Mouse (Mus musculus) cerebellum, adult 18-20 months (tissue): ENCODE measurements around the gene Aym1.
A peak's percentile ranks its signal among the peaks of the same experiment; 100 is the strongest.
"Not testable (repeated sequence)": the region's sequence is repeated elsewhere in the genome, so short reads cannot be mapped to it uniquely, and the experiment has no call there.

ENCODE experiments used
- DNase-seq, 2 experiments: peaks; one replicate each; pipeline ENCODE4 v3.0.0; 2021

The Aym1 gene

GRCm38 (mm10) chr5:113357186-113357585 lies at the start of gene Aym1:
Gene Aym1 (plus strand): TSS chr5:113357294.
- DNase-seq: no peak

- peak; percentile 45 to 58 for DNase-seq
Observed at GRCm38 (mm10) chr5:113309491-113310376, 47.4 kb upstream of the Aym1 start.

- peak; percentile 93 to 95 for DNase-seq
Observed at GRCm38 (mm10) chr5:113310377-113311003, 46.6 kb upstream of the Aym1 start, which contains the start of gene Sgsm1. Gene Sgsm1 (minus strand): TSS chr5:113310786.

- peak; percentile 91 to 95 for DNase-seq
Observed at GRCm38 (mm10) chr5:113313998-113314397, 43.1 kb upstream of the Aym1 start.

DNA sequence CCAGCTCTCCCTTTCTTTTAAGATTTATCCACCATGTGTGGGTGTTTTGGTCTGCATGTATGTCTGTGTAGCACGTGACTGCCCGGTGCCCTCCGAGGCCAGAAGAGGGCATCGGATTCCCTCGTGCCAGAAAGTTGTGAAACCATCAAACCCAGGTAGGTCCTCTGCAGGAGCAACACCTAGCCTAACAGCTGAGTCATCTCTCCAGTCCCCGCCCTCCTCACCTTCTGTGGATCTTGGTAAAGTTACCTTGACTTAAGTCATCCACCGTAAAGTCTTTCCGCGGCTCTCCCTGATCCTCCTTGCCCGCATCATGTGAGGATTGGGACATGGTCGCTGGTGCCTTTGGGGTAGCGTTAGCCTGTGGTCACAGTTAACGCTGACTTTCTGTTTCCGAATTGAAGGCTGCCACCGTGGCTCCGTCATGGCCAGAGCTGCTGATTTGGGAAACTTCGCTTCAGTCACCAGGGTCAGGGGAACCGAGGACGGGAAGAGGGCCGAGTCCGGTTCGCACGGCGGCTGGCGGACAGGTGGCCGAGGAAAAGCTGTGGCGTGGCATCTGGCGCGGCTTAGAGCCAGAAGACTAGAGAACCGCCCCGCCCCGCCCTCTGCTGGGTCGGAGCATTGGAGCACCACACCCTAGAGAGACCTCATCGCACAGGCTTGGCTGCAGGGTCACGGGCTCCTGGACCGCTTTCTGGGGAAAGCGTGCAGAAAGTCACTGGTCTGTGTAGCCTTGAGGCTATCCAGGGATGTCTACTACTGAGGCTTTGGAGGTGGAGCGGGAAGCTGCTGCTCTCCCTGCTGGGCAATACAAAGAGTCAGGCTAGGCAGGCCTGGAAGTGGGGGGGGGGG lies 33.1 kb upstream of the Aym1 start:
- DNase-seq: peak; percentile 43 to 53

DNA sequence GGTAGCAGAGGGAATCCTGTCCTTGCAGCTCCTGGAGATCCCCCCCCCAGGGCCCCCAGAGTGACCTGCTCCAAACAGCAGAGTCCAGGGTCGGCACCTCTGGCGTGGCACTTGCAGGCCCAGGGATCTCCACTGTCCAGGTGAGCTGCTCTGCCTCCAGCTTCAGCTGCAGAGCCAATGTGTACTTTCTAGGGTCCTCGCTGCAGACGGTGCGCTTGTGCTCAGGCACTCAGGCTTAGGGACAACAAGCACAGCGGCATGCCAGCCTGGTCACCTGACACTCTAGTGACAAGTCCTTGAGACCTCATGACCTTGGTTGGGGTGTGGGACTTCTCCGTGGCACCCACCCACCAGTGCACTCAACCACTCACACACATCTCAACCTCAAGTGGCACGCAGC lies 27.6 kb upstream of the Aym1 start:
- no peak for DNase-seq

DNA sequence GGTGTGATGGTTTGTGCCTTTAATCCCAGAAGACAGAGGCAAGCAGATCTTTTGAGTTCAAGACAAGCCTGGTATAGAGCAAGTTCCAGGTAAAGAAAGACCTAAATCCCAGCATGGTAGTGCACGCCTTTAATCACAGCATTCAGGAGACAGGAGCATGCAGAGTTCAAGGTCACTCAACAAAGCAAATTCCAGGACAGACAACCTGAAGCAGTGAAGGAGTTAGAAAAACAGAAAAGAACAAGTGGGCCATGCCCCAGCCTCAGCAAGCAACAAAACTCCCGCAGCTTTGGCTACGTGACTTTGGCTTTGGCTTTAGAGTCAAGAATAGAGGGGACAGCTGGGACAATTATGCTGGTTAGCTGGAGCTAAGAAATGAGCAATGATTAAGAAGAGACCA lies 26.9 kb upstream of the Aym1 start:
- no peak for DNase-seq

GRCm38 (mm10) chr5:113332239-113332638 lies 24.9 kb upstream of the Aym1 start:
- peak; percentile 32 to 43 for DNase-seq

DNA sequence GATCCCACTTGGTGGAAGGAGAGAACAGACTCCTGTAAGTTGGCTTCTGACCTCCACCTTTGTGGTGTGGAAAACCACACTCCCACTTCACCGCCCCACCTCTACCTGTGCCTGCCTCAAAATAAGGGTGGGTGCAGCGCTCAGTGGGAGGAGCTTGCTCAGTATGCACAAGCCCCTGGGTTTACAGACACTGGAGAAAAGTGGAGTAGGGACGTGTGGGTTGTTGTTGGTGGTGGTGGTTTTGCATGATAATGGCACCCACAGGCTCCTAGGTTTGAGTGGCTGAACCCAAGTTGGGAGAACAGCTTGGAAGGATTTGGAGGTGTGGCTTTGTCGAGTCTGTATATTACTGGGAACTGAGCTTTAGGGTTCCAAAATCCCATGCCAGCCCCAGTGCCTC lies 24.2 kb upstream of the Aym1 start:
- DNase-seq: no peak

- no peak for DNase-seq
Observed at GRCm38 (mm10) chr5:113334621-113335530, 22.2 kb upstream of the Aym1 start.

DNA sequence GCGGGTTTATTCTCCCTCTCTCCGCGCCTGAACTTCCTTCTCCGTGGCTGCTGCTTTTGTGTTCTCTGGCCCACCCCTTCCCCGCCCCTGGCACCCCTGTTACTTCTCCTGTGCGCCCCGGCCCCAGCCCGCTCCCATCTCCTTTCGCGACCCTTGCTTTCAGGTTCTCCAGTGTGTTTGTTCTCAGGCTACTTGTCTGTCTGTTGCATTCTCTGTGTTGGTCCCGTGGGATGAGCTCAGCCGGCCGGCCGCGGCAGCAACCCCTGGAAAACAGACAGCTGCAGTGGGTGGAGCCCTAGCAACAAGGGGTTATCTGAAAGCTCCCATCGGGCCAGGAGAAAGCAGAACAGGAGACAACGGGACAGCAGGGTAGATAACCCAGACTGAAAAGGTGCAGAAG lies 21.4 kb upstream of the Aym1 start:
- DNase-seq: no peak

DNA sequence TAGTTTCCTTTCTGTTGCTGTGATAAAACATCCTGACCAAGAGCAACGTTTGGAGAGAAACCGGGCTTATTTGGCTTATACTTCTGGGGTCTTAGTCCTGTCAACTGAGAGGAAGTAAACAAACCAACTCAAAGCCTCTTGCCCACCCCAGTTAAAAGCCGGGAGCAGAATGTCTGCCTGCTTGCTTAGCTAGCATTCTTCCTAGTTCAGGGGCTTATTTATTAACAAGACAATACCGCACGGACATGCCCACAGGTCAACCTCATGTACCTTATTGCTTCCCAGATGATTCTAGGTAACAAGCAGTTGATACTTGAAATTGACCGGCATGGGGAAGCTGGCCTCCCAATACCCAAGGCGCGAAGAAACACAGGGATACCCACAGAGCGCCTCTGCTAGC lies 20.8 kb upstream of the Aym1 start:
- DNase-seq: no peak

- DNase-seq: no peak
Observed at GRCm38 (mm10) chr5:113344635-113345386, 12.3 kb upstream of the Aym1 start.

DNA sequence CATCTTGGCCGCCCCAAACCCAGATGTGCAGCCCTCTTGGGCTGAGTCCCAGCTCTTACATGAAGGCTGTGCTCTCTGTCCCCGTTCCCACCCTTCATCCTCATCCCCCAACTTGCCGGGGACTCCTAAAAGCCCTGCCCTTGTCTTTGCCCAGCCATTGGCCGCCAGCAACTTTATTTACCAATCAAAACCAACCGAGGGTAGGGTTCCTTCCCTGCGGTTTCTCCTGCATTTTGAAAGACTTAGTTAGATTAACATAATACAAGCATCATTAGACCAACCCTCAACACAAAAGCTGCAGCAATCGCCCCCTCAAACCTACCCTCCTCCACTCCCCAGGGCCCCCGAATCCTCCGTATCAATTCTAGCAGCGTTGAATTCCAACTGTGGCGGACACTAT lies 11.3 kb upstream of the Aym1 start:
- DNase-seq: no peak

- DNase-seq: not testable (repeated sequence)
Observed at GRCm38 (mm10) chr5:113346651-113347050, 10.4 kb upstream of the Aym1 start.

DNA sequence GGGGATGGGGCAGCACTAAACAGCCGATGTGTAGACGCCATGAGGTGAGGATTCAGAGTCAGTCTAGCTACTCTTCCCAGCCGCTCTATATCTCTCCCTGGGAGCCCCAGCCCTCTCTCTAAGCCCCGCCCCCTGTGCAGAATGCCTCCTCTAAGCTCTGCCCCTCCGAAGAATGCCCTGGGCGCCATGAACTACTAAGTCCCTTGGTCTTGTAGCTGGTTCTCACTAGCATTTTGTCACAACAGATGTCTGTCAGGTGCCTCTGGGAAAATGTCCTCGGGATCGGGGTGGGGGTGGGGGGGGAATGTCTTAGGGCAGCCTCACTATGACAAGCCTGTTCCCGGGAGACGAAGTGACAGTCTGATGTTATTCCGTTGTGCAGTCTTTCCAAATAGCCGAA lies 9.5 kb upstream of the Aym1 start:
- no peak for DNase-seq

GRCm38 (mm10) chr5:113348597-113348996 lies 8.5 kb upstream of the Aym1 start:
- DNase-seq: peak; percentile 27 to 38

DNA sequence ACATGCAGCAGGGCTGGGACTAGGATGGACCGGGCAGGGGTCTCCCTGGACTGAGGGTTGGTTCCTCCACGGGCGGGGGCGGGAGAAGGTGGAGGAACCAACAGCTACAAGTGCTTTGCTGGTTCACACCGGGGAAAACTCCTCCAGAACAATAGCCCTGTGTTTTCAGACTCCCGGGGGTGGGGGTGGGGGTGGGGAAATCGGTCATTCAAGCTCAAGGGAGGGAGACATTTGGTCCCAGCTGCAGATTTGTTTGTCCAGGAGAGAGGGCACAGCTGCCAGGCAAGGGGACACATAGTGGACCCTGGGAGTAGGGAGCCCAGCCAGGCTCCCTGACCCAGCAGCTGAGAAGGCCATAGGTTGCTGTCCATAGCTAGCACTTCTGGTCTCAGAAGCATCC lies 7.9 kb upstream of the Aym1 start:
- DNase-seq: no peak

DNA sequence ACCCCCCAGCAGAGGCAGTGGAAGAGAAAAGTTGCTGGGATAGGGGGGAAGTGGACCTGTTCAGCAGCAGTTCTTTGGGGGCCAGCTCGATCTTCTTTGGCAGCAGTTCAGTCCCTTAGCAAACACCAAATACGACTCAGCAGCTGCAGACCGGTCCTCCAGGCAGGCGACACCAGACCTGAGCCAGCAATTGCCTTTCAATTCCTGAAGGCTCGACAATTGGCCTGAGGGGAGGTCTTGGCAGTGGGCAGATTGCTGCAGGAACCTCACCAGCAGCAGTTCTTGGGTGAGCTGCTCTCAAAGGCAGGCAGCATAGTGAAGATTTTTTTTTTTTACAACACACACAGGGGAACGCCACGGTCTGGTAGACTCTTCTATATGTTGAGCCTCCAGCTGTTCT lies 7.3 kb upstream of the Aym1 start:
- DNase-seq: no peak

DNA sequence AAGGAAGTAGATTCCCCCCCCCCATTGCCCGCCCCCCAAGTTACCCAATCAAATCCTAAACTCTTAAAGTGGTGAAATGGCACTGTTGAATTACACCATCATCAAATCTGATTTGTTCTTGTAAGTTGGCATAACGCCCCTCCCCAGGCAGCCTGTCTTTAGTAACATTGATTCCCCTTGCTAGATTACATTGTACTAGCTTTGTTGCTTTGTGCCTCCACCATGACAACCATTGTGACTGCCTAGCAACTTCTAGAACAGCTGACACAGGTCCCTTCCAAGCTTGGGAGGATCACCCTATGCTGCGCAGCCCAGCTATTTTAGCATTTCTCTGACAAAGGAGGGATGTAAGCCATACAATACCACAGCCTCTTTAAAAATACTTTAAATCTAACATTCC lies 5.3 kb upstream of the Aym1 start:
- no peak for DNase-seq

- DNase-seq: no peak
Observed at GRCm38 (mm10) chr5:113352636-113353035, 4.5 kb upstream of the Aym1 start.
